Mouse (Mus musculus): ENCODE data around the gene Ube2cbp. TPM values are rescaled to one million over a fixed set of nuclear protein-coding genes. Genes with fewer than 3 reads are reported as not detected.

Ube2cbp gene
- total RNA-seq (2023) = 5.2 TPM

GRCm38 (mm10) chr9:86464151-86465105 is at the start of gene Ube2cbp:
TSS of gene Ube2cbp (minus strand) at chr9:86464950.

DNA sequence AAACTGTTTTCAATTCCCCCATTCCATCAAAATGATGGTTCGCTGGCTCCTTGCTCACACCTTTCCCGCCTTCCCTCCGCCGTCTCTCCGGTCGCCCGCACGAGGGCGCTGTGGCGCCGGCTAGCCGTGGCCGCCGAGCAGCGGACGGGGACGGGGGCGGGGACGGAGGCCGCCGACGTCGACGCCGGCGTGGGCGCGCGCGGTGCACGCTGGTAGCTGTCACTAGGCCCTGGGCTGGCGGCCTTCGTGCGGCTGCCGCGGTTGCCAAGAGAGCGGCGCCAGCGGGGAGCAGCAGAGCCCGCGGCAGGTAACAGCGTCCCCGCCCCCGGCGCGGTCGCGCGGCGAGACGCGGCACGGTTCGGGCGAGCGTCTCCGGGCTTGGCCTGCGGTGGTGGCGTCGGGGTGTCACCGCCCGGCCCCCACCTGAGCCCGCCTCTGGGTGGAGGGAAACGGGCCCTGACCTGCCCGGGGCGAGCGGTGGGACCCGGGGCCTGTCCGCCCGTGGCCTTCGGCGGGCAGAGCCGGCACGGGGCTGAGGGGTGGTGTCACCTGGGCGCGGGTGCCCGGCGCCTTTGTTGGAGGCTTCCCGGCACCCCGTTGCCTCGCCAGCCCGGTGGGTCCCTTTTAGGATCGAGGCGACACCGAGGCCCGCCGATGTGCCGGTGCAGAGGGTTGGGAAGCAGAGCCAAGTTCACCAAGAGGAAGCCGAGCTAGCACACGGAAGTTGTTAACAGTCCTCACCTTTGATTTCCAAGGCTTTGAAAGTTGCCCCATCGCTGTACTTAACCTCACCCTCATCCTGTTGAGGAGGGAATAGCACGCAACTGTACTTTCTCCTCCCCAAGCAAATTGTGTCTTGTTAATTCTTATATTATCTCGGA is 2.5 kb upstream of the Ube2cbp start, which contains the start of gene Dop1a:
TSS of gene Dop1a (plus strand) at position 165 of the 881 bp plus-strand sequence.

Other genes starting within 250 kb of the Ube2cbp start
- gene Dop1a, start 2.2 kb upstream of the Ube2cbp start, total RNA-seq (2023) = 105 TPM
- gene Pgm3, start 106.9 kb upstream of the Ube2cbp start, total RNA-seq (2023) = 14.2 TPM
- 2.2 TPM for gene Rwdd2a, start 107.0 kb upstream of the Ube2cbp start, total RNA-seq (2023)
- not detected for gene Me1, start 231.0 kb upstream of the Ube2cbp start, total RNA-seq (2023)